Mouse (Mus musculus) lung, embryonic 14.5 days (tissue): ENCODE data around the gene Rpl29. TPM values are rescaled to one million over a fixed set of nuclear protein-coding genes. Genes with fewer than 3 reads are reported as not detected.
A peak's percentile ranks its signal among the peaks of the same experiment; 100 is the strongest.

Experiments
- ATAC-seq: fragments of 200-750 bp; cut with Nextera tagmentation; 2 replicates; pipeline ENCODE4 v1.8.0; 2017; ENCODE audit warnings: mild to moderate bottlenecking, moderate TSS enrichment, moderate library complexity; ENCODE audit not compliant: insufficient read depth
- DNase-seq: peaks from one replicate; pipeline ENCODE4 v3.0.0-alpha.2; 2015
- H3K27ac ChIP-seq: fragments of 300-500 bp; sonication (generic); 2 replicates; pipeline ENCODE4 v1.5.1; 2014; ENCODE audit warnings: low read depth, mild to moderate bottlenecking, moderate library complexity
- H3K27me3 ChIP-seq: fragments of 300-500 bp; sonication (generic); 2 replicates; pipeline ENCODE4 v1.6.1; 2014; ENCODE audit warnings: low read length, control low read depth; ENCODE audit not compliant: insufficient read depth
- H3K36me3 ChIP-seq: fragments of 300-500 bp; sonication (generic); 2 replicates; pipeline ENCODE4 v1.6.1; 2014; ENCODE audit warnings: control low read depth; ENCODE audit not compliant: insufficient read depth
- H3K4me1 ChIP-seq: fragments of 300-500 bp; sonication (generic); 2 replicates; pipeline ENCODE4 v1.6.1; 2014; ENCODE audit warnings: antibody characterized with exemption, control low read depth; ENCODE audit not compliant: insufficient read depth
- H3K4me2 ChIP-seq: fragments of 300-500 bp; sonication (generic); 2 replicates; pipeline ENCODE4 v1.6.1; 2014; ENCODE audit warnings: mild to moderate bottlenecking
- H3K4me3 ChIP-seq: fragments of 300-500 bp; sonication (generic); 2 replicates; pipeline ENCODE4 v1.5.1; 2014; ENCODE audit warnings: low read depth, low read length
- H3K9ac ChIP-seq: fragments of 300-500 bp; sonication (generic); 2 replicates; pipeline ENCODE4 v1.6.1; 2014
- H3K9me3 ChIP-seq: fragments of 300-500 bp; sonication (generic); 2 replicates; pipeline ENCODE4 v1.6.1; 2016; ENCODE audit warnings: low read depth, low read length, control low read depth
- CTCF ChIP-seq: IDR thresholded peaks from 2 replicates; pipeline ENCODE4 v1.5.1; 2016; ENCODE audit warnings: antibody characterized with exemption, low read depth
- WGBS: fragments of 180-500 bp; shearing (Covaris S2); extraction: QIAGEN DNeasy Blood & Tissue Kit; methylation state at CpG from one replicate; pipeline ENCODE4 v1.1.7; 2014; 5-methylcytosine and 5-hydroxymethylcytosine counted together
- polyA plus RNA-seq: library from polyadenylated mRNA; unstranded; fragments of >200 nt; fragmentation: Nextera tagmentation; extraction: Ambion mirVana; gene quantifications from 2 replicates; pipeline ENCODE4 v1.2.1, GENCODE M21; 2014

Gene Rpl29
- polyA plus RNA-seq, 1 experiment from 2014 or later: 1,268 TPM

DNA sequence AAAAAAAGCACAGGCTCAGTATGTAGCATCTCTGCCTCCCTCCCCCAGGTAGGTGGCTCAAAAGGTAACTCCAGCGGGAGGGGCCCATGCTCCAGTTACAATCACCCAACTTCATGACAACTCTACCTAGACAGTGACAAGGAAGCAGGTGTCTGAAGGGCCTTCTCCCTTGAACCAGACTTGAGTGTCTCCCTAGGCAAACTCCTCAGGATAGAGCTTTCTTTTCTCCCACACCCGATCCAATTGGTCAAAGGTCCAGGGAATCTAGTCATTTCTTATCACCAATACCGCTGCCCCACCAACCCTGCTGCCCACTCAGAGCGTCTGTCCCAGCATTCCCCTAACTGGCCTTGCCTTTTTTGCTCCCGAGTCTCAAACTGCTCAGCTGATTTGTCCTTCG, 37.5 kb downstream of the Rpl29 start:
- H3K4me2 ChIP-seq: no peak overlapping the region
- H3K9ac ChIP-seq: no peak overlapping the region
- no peaks in the 10 kb centered on the region for H3K4me1 ChIP-seq
- no peaks in the 10 kb centered on the region for H3K9me3 ChIP-seq
- H3K27me3 ChIP-seq: no peaks in the 10 kb centered on the region
- DNase-seq: no peak
- 85% methylated on average over 6 of the region's 6 CpGs for WGBS
- H3K36me3 ChIP-seq: peaks cover 27% of the 10 kb centered on the region
- TF ChIP-seq CTCF: no peak
- H3K4me3 ChIP-seq: no peak overlapping the region
- no peak overlapping the region for H3K27ac ChIP-seq
- no peak for ATAC-seq

DNA sequence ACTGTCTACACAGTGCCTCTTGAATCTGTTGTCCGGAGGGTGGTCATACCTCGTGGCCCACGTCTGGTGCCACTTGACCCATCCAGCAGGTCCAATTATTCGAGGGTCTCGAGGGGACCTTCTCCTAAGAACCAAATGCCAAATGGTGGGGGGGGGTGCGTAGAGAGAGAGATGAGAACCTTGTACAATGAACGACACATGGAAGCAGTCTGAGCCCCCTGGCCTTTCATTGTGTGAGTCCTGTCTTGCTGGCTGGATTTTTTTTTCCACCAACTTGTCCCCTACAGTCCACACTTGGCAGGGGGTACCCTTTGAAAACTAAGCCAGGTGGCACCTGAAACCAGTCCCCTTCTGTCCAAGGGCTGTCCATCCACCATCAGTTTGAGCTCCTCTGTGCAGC, 38.5 kb downstream of the Rpl29 start:
- ATAC-seq (no peak), DNase-seq (no peak)
- 81% methylated on average over 7 of the region's 7 CpGs for WGBS
- Histone ChIP-seq H3K4me1 (no peaks in the 10 kb centered on the region), H3K9ac (no peak overlapping the region), H3K9me3 (no peaks in the 10 kb centered on the region), H3K27me3 (no peaks in the 10 kb centered on the region), H3K4me2 (no peak overlapping the region), H3K27ac (no peak overlapping the region), H3K4me3 (no peak overlapping the region), H3K36me3 (peaks cover 18% of the 10 kb centered on the region)
- TF ChIP-seq CTCF: no peak

- Histone ChIP-seq H3K4me2 (no peak overlapping the region), H3K9me3 (no peaks in the 10 kb centered on the region), H3K27me3 (no peaks in the 10 kb centered on the region), H3K4me3 (no peak overlapping the region), H3K27ac (no peak overlapping the region), H3K4me1 (peaks cover 5% of the 10 kb centered on the region), H3K9ac (no peak overlapping the region), H3K36me3 (peaks cover 4% of the 10 kb centered on the region; the same call in 1 of the 2 replicates)
- WGBS: 59% methylated on average over 6 of the region's 6 CpGs
- ATAC-seq (no peak), DNase-seq (no peak)
- TF ChIP-seq CTCF: 0 out of 2 replicates have a peak, but pooled peaks have one; percentile 10
Observed at GRCm38 (mm10) chr9:106469317-106469716, 40.1 kb downstream of the Rpl29 start.

DNA sequence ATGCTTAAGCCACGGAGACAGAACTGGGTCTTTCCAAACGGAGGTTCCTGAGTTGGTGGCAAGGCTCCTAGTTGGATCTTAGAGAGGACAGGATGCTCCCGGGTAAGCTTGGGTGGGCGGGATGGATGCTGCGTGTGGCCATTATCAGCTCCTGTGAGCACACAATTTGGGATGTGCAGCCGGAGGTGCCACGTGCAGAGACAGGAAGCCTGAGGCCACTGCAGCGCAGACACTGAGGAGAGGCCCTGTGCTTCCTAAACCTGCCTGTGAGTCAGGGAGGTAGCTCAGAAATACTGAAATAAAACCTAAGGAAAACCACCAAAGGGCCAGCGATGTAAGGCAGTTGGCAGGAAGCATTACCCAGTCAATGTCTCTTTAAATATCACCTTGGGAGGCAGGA, 40.5 kb downstream of the Rpl29 start:
- ATAC-seq: no peak
- no peak for TF ChIP-seq CTCF
- Histone ChIP-seq H3K9ac (no peak overlapping the region), H3K36me3 (no peaks in the 10 kb centered on the region), H3K27me3 (no peaks in the 10 kb centered on the region), H3K4me3 (no peak overlapping the region), H3K4me2 (no peak overlapping the region), H3K27ac (no peak overlapping the region), H3K9me3 (no peaks in the 10 kb centered on the region), H3K4me1 (peaks cover 6% of the 10 kb centered on the region)
- DNase-seq: no peak
- 55% methylated on average over 9 of the region's 9 CpGs for WGBS

DNA sequence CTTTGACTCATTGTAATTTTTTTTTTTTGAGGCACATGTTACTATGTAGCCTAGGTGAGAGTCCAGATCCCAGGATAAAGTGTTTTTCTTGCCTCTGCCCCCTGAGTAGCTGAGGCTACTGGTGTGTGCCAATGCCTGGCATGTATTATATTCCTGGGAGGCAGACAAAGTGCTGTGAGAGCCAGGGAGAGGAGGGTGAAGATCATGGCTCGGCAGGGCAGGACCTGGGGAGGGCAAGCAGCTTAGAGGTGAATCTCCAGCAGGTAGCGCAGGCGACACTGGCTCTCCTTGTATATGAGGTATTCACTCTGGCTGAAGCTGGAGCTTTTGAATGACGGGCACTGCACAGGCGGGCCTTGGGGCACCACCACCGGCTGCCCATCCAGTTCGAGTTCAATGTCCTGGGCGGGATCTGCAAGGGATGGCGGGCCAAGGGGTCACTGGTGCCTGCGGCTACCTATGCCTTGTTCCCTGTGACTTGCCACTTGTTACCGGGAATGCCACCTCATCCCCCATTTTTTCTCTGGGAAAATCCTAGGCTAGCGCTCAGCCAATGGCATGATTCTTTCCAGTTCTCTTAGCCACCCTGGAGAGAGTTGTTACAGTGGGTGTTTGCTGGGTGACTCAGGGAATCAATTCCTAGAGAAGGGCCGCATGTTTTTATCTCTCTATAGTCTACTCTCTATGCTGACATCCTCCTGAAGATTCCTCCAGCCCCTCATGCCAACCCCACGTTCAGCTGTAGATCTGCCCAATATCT, 41.9 kb downstream of the Rpl29 start:
- ATAC-seq (no peak), DNase-seq (no peak)
- H3K27ac ChIP-seq: no peak overlapping the region
- TF ChIP-seq CTCF: no peak
- H3K4me3 ChIP-seq: no peak overlapping the region
- peak overlapping the region; percentile 45 for H3K4me2 ChIP-seq
- H3K4me1 ChIP-seq: peaks cover 9% of the 10 kb centered on the region
- H3K9me3 ChIP-seq: no peaks in the 10 kb centered on the region
- WGBS: 69% methylated on average over 14 of the region's 14 CpGs
- H3K9ac ChIP-seq: 0 out of 2 replicates have a peak overlapping the region, but pooled peaks have one; percentile 6
- H3K27me3 ChIP-seq: no peaks in the 10 kb centered on the region
- no peaks in the 10 kb centered on the region for H3K36me3 ChIP-seq

- H3K9me3 ChIP-seq: no peaks in the 10 kb centered on the region
- H3K4me1 ChIP-seq: peaks cover 13% of the 10 kb centered on the region
- 15% methylated on average over 5 of the region's 5 CpGs for WGBS
- TF ChIP-seq CTCF: peak; percentile 16; the same call in 1 of the 2 replicates
- H3K36me3 ChIP-seq: no peaks in the 10 kb centered on the region
- peak; percentile 45 for ATAC-seq
- no peak overlapping the region for H3K4me3 ChIP-seq
- H3K27ac ChIP-seq: no peak overlapping the region
- H3K27me3 ChIP-seq: no peaks in the 10 kb centered on the region
- peak overlapping the region; percentile 45 for H3K4me2 ChIP-seq
- peak; percentile 77 for DNase-seq
- H3K9ac ChIP-seq: no peak overlapping the region
Observed at GRCm38 (mm10) chr9:106471892-106472291, 42.6 kb downstream of the Rpl29 start.

GRCm38 (mm10) chr9:106472321-106472720, 43.1 kb downstream of the Rpl29 start:
- no peak for DNase-seq
- H3K4me3 ChIP-seq: no peak overlapping the region
- H3K4me2 ChIP-seq: no peak overlapping the region
- H3K9me3 ChIP-seq: no peaks in the 10 kb centered on the region
- WGBS: 46% methylated on average over 4 of the region's 4 CpGs
- H3K36me3 ChIP-seq: no peaks in the 10 kb centered on the region
- H3K9ac ChIP-seq: no peak overlapping the region
- H3K27me3 ChIP-seq: no peaks in the 10 kb centered on the region
- H3K4me1 ChIP-seq: peaks cover 13% of the 10 kb centered on the region
- H3K27ac ChIP-seq: peak overlapping the region; percentile 52; the same call in 1 of the 2 replicates
- TF ChIP-seq CTCF: no peak
- ATAC-seq: no peak
